Mouse (Mus musculus) MEL (cell line): ENCODE measurements around the gene Inppl1.

Experiments
- CHD2 ChIP-seq: IDR thresholded peaks from 2 replicates; pipeline ENCODE4 v1.6.1; 2011; ENCODE audit warnings: low read length, improper control_type of control experiment
- CTCF ChIP-seq, 3 experiments: IDR thresholded peaks in 2 of 3; conservative IDR thresholded peaks in 1 of 3; 2 replicates each; pipeline ENCODE4 v1.5.1; 2011 to 2012; ENCODE audit warnings: low read length in 3 of 3, low read depth in 2 of 3, mild to moderate bottlenecking in 2 of 3, improper control_type of control experiment in 1 of 3, inconsistent platforms in 1 of 3, mixed read lengths in 1 of 3, moderate library complexity in 1 of 3; ENCODE audit not compliant: control insufficient read depth in 1 of 3, insufficient read depth in 1 of 3, poor library complexity in 1 of 3, severe bottlenecking in 1 of 3
- EP300 ChIP-seq, 2 experiments: IDR thresholded peaks; 2 replicates each; pipeline ENCODE4 v1.6.1; 2011; ENCODE audit warnings: improper control_type of control experiment in 2 of 2, low read length in 2 of 2, low read depth in 1 of 2, mild to moderate bottlenecking in 1 of 2
- GATA1 ChIP-seq: IDR thresholded peaks from 2 replicates; pipeline ENCODE4 v1.6.1; 2011; ENCODE audit warnings: low read depth, low read length, improper control_type of control experiment
- HCFC1 ChIP-seq: IDR thresholded peaks from 2 replicates; pipeline ENCODE4 v1.6.1; 2012; ENCODE audit warnings: low read depth, mild to moderate bottlenecking, inconsistent platforms, low read length, improper control_type of control experiment, moderate library complexity
- POLR2A ChIP-seq, 2 experiments: IDR thresholded peaks; 2 replicates each; pipeline ENCODE4 v1.6.1; 2011 to 2012; ENCODE audit warnings: low read length in 2 of 2, mild to moderate bottlenecking in 2 of 2, control low read depth in 1 of 2, improper control_type of control experiment in 1 of 2, low read depth in 1 of 2, moderate library complexity in 1 of 2; ENCODE audit not compliant: control insufficient read depth in 1 of 2, insufficient read depth in 1 of 2, poor library complexity in 1 of 2
- RAD21 ChIP-seq: IDR thresholded peaks from 2 replicates; pipeline ENCODE4 v1.6.1; 2011; ENCODE audit warnings: mild to moderate bottlenecking, low read depth, low read length, improper control_type of control experiment
- RCOR1 ChIP-seq: IDR thresholded peaks from 2 replicates; pipeline ENCODE4 v1.6.1; 2012; ENCODE audit warnings: low read depth, mild to moderate bottlenecking, inconsistent platforms, low read length, improper control_type of control experiment
- UBTF ChIP-seq: IDR thresholded peaks from 2 replicates; pipeline ENCODE4 v1.6.1; 2012; ENCODE audit warnings: low read depth, mild to moderate bottlenecking, inconsistent platforms, low read length, improper control_type of control experiment, moderate library complexity, borderline replicate concordance; ENCODE audit not compliant: insufficient read depth
- ZC3H11A ChIP-seq: IDR thresholded peaks from 2 replicates; pipeline ENCODE4 v1.6.1; 2012; ENCODE audit warnings: low read depth, mild to moderate bottlenecking, inconsistent platforms, low read length, improper control_type of control experiment

- no peak for TF ChIP-seq EP300 (IDR thresholded peaks at IDR 0.05; ENCODE audit: low read depth in 1 of 2, low read length in 2 of 2)
- TF ChIP-seq CTCF (IDR thresholded peaks at IDR 0.05 in 2 of 3, conservative IDR thresholded peaks at IDR 0.05 in 1 of 3; ENCODE audit: control insufficient read depth in 1 of 3, insufficient read depth in 1 of 3, low read depth in 2 of 3, low read length in 3 of 3, poor library complexity in 1 of 3, severe bottlenecking in 1 of 3) = no peak
- no peak for TF ChIP-seq GATA1
- no peak for TF ChIP-seq RAD21
- TF ChIP-seq CHD2 = no peak
- TF ChIP-seq RCOR1 = no peak
- no peak for TF ChIP-seq POLR2A (IDR thresholded peaks at IDR 0.05; ENCODE audit: control insufficient read depth in 1 of 2, insufficient read depth in 1 of 2, low read depth in 1 of 2, low read length in 2 of 2, poor library complexity in 1 of 2)
- no peak for TF ChIP-seq ZC3H11A
- no peak for TF ChIP-seq HCFC1
- TF ChIP-seq UBTF = no peak
Observed at GRCm38 (mm10) chr7:101857094-101857493, 19.1 kb upstream of the Inppl1 start, which contains the start of gene Folr2.
